Mouse (Mus musculus) limb, embryonic 12.5 days (tissue): Measurements from ENCODE around the gene Rnf213. TPM values are rescaled to one million over a fixed set of nuclear protein-coding genes. Genes with fewer than 3 reads are reported as not detected.
A peak's percentile ranks its signal among the peaks of the same experiment; 100 is the strongest.

ENCODE experiments used
- ATAC-seq: fragments of 200-750 bp; cut with Nextera tagmentation; 2 replicates; pipeline ENCODE4 v1.8.0; 2017; ENCODE audit warnings: low read depth, moderate TSS enrichment; ENCODE audit not compliant: insufficient number of reproducible peaks, insufficient read depth, low FRiP score, low TSS enrichment
- H3K27ac ChIP-seq: fragments of 300-500 bp; sonication (generic); 2 replicates; pipeline ENCODE4 v1.5.1; 2016; ENCODE audit warnings: mild to moderate bottlenecking, moderate library complexity
- H3K27me3 ChIP-seq: fragments of 300-500 bp; sonication (generic); 2 replicates; pipeline ENCODE4 v1.6.1; 2016; ENCODE audit warnings: mild to moderate bottlenecking, moderate library complexity
- H3K36me3 ChIP-seq: fragments of 300-500 bp; sonication (generic); 2 replicates; pipeline ENCODE4 v1.6.1; 2016; ENCODE audit warnings: mild to moderate bottlenecking, moderate library complexity
- H3K4me1 ChIP-seq: fragments of 300-500 bp; sonication (generic); replicated peaks from 2 replicates; pipeline ENCODE4 v1.6.1; 2016
- H3K4me2 ChIP-seq: fragments of 300-500 bp; sonication (generic); 2 replicates; pipeline ENCODE4 v1.6.1; 2016; ENCODE audit warnings: mild to moderate bottlenecking, moderate library complexity
- H3K4me3 ChIP-seq: fragments of 300-500 bp; sonication (generic); replicated peaks from 2 replicates; pipeline ENCODE4 v1.5.1; 2016; ENCODE audit warnings: mild to moderate bottlenecking
- H3K9ac ChIP-seq: fragments of 300-500 bp; sonication (generic); replicated peaks from 2 replicates; pipeline ENCODE4 v1.6.1; 2016; ENCODE audit warnings: mild to moderate bottlenecking, moderate library complexity
- H3K9me3 ChIP-seq: fragments of 300-500 bp; sonication (generic); 2 replicates; pipeline ENCODE4 v1.6.1; 2016; ENCODE audit warnings: mild to moderate bottlenecking, moderate library complexity
- WGBS: fragments of 180-500 bp; shearing (Covaris S2); methylation state at CpG from one replicate; pipeline ENCODE4 v1.1.7; 2016; 5-methylcytosine and 5-hydroxymethylcytosine counted together
- polyA plus RNA-seq: library from polyadenylated mRNA; unstranded; fragments of >200 nt; fragmentation: Nextera tagmentation; extraction: Ambion mirVana; gene quantifications from 2 replicates; pipeline ENCODE4 v1.2.1, GENCODE M21; 2016

The Rnf213 gene
- polyA plus RNA-seq, 1 experiment from 2014 or later = 2.6 TPM

- H3K4me2 ChIP-seq = peak overlapping the region; percentile 99
- ATAC-seq = peak; percentile 18; the same call in 1 of the 2 replicates
- peaks cover 32% of the 10 kb centered on the region for H3K4me1 ChIP-seq
- H3K36me3 ChIP-seq = no peaks in the 10 kb centered on the region
- H3K9ac ChIP-seq = peak overlapping the region; percentile 60
- 2% methylated on average over 53 of the region's 53 CpGs for WGBS
- H3K27me3 ChIP-seq = peaks cover 74% of the 10 kb centered on the region
- no peaks in the 10 kb centered on the region; the same call in 1 of the 2 replicates for H3K9me3 ChIP-seq
- peak overlapping the region; percentile 62 for H3K27ac ChIP-seq
- H3K4me3 ChIP-seq = peak overlapping the region; percentile 62
Measured at GRCm38 (mm10) chr11:119390271-119391231, 2.3 kb upstream of the Rnf213 start.

GRCm38 (mm10) chr11:119391386-119392000, 1.4 kb upstream of the Rnf213 start:
- peak overlapping the region; percentile 99 for H3K4me2 ChIP-seq
- no peak overlapping the region for H3K27ac ChIP-seq
- H3K9me3 ChIP-seq = no peaks in the 10 kb centered on the region
- H3K4me3 ChIP-seq = no peak overlapping the region; the same call in 1 of the 2 replicates
- no peaks in the 10 kb centered on the region for H3K36me3 ChIP-seq
- peaks cover 84% of the 10 kb centered on the region for H3K27me3 ChIP-seq
- 36% methylated on average over 7 of the region's 7 CpGs for WGBS
- H3K9ac ChIP-seq = no peak overlapping the region
- no peak for ATAC-seq
- peaks cover 32% of the 10 kb centered on the region for H3K4me1 ChIP-seq

GRCm38 (mm10) chr11:119392001-119392614, 792 bp upstream of the Rnf213 start:
- Histone ChIP-seq H3K36me3 (no peaks in the 10 kb centered on the region), H3K9me3 (no peaks in the 10 kb centered on the region), H3K4me1 (peaks cover 32% of the 10 kb centered on the region), H3K27me3 (peaks cover 87% of the 10 kb centered on the region), H3K27ac (no peak overlapping the region), H3K9ac (no peak overlapping the region; the same call in 1 of the 2 replicates), H3K4me3 (peak overlapping the region; percentile 49; the same call in 1 of the 2 replicates), H3K4me2 (peak overlapping the region; percentile 86)
- 5% methylated on average over 12 of the region's 12 CpGs for WGBS
- no peak for ATAC-seq

- no peaks in the 10 kb centered on the region for H3K36me3 ChIP-seq
- peaks cover 76% of the 10 kb centered on the region for H3K27me3 ChIP-seq
- ATAC-seq = no peak
- peak overlapping the region; percentile 49 for H3K4me3 ChIP-seq
- 24% methylated on average over 7 of the region's 7 CpGs for WGBS
- no peaks in the 10 kb centered on the region for H3K9me3 ChIP-seq
- peak overlapping the region; percentile 50 for H3K9ac ChIP-seq
- no peak overlapping the region; the same call in 1 of the 2 replicates for H3K27ac ChIP-seq
- peak overlapping the region; percentile 86 for H3K4me2 ChIP-seq
- peaks cover 32% of the 10 kb centered on the region for H3K4me1 ChIP-seq
Measured at GRCm38 (mm10) chr11:119393483-119393804, 544 bp downstream of the Rnf213 start.

- Histone ChIP-seq H3K9ac (no peak overlapping the region), H3K9me3 (no peaks in the 10 kb centered on the region), H3K27me3 (peaks cover 68% of the 10 kb centered on the region)
Measured at GRCm38 (mm10) chr11:119394210-119394609, 1.3 kb downstream of the Rnf213 start.

GRCm38 (mm10) chr11:119395394-119395793, 2.5 kb downstream of the Rnf213 start:
- Histone ChIP-seq H3K4me2 (no peak overlapping the region), H3K4me1 (peaks cover 27% of the 10 kb centered on the region), H3K4me3 (no peak overlapping the region), H3K27me3 (peaks cover 56% of the 10 kb centered on the region), H3K27ac (no peak overlapping the region), H3K9me3 (no peaks in the 10 kb centered on the region), H3K9ac (no peak overlapping the region), H3K36me3 (no peaks in the 10 kb centered on the region)
- 29% methylated on average over 7 of the region's 7 CpGs for WGBS
- no peak for ATAC-seq

More at GRCm38 (mm10) chr11:119394210-119394609, 1.3 kb downstream of the Rnf213 start:
- Histone ChIP-seq H3K27ac (no peak overlapping the region), H3K4me3 (no peak overlapping the region), H3K4me1 (peaks cover 32% of the 10 kb centered on the region), H3K36me3 (no peaks in the 10 kb centered on the region), H3K4me2 (peak overlapping the region; percentile 86; the same call in 1 of the 2 replicates)
- 45% methylated on average over 6 of the region's 6 CpGs for WGBS
- no peak for ATAC-seq

- 28% methylated on average over 13 of the region's 13 CpGs for WGBS
- H3K36me3 ChIP-seq = no peaks in the 10 kb centered on the region
- H3K27me3 ChIP-seq = peaks cover 51% of the 10 kb centered on the region
- H3K4me1 ChIP-seq = peaks cover 23% of the 10 kb centered on the region
- no peak overlapping the region for H3K4me2 ChIP-seq
- H3K9ac ChIP-seq = no peak overlapping the region
- no peak for ATAC-seq
- H3K27ac ChIP-seq = no peak overlapping the region
- no peaks in the 10 kb centered on the region for H3K9me3 ChIP-seq
- H3K4me3 ChIP-seq = no peak overlapping the region
Measured at GRCm38 (mm10) chr11:119395931-119396330, 3.0 kb downstream of the Rnf213 start.

- ATAC-seq = no peak
- WGBS = 73% methylated on average over 7 of the region's 7 CpGs
- peaks cover 18% of the 10 kb centered on the region for H3K4me1 ChIP-seq
- H3K4me3 ChIP-seq = no peak overlapping the region
- no peaks in the 10 kb centered on the region for H3K36me3 ChIP-seq
- H3K4me2 ChIP-seq = no peak overlapping the region
- H3K27ac ChIP-seq = no peak overlapping the region
- no peaks in the 10 kb centered on the region for H3K9me3 ChIP-seq
- peaks cover 45% of the 10 kb centered on the region for H3K27me3 ChIP-seq
- no peak overlapping the region for H3K9ac ChIP-seq
Measured at GRCm38 (mm10) chr11:119396461-119396860, 3.6 kb downstream of the Rnf213 start.

GRCm38 (mm10) chr11:119402501-119403160, 9.7 kb downstream of the Rnf213 start:
- 51% methylated on average over 11 of the region's 11 CpGs for WGBS
- no peaks in the 10 kb centered on the region for H3K27me3 ChIP-seq
- H3K9ac ChIP-seq = no peak overlapping the region
- peaks cover 2% of the 10 kb centered on the region; the same call in 1 of the 2 replicates for H3K36me3 ChIP-seq
- no peak for ATAC-seq
- H3K9me3 ChIP-seq = no peaks in the 10 kb centered on the region
- H3K27ac ChIP-seq = no peak overlapping the region
- H3K4me2 ChIP-seq = no peak overlapping the region
- no peaks in the 10 kb centered on the region for H3K4me1 ChIP-seq
- no peak overlapping the region for H3K4me3 ChIP-seq

- H3K4me1 ChIP-seq = no peaks in the 10 kb centered on the region
- no peak overlapping the region for H3K9ac ChIP-seq
- no peak overlapping the region for H3K4me3 ChIP-seq
- H3K4me2 ChIP-seq = no peak overlapping the region
- 59% methylated on average over 5 of the region's 5 CpGs for WGBS
- no peak overlapping the region for H3K27ac ChIP-seq
- ATAC-seq = no peak
- no peaks in the 10 kb centered on the region for H3K9me3 ChIP-seq
- H3K27me3 ChIP-seq = no peaks in the 10 kb centered on the region
- peaks cover 2% of the 10 kb centered on the region; the same call in 1 of the 2 replicates for H3K36me3 ChIP-seq
Measured at GRCm38 (mm10) chr11:119404627-119405026, 11.7 kb downstream of the Rnf213 start.
